Mouse (Mus musculus): Measurements from ENCODE around the gene St8sia6.
"Not testable (repeated sequence)": the region's sequence is repeated elsewhere in the genome, so short reads cannot be mapped to it uniquely, and the experiment has no call there.

St8sia6 gene

GRCm38 (mm10) chr2:13793969-13794363, at the start of gene St8sia6:
Gene St8sia6, minus strand, starts transcription at chr2:13794064.
- DNase-seq (ENCODE audit: low spot score), result no peak

DNA sequence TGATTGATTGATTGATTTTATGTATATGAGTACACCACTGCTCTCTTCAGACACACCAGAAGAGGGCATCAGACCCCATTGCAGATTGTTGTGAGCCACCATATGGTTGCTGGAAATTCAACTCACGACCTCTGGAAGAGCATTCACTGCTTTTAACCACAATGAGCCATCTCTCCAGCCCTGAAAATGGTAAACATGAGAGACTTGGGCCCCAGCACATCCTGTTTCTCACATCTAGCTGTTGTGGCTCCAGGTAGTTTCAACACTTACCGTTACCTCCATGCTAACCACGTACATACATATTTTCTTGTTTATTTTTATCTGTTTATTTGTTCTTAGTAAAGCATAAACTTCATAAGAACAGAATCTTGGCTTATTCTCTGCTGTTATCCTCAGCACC, 42.4 kb upstream of the St8sia6 start:
- DNase-seq (ENCODE audit: low spot score), result no peak

- no peak for DNase-seq (ENCODE audit: low spot score)
Measured at GRCm38 (mm10) chr2:13834989-13835388, 41.1 kb upstream of the St8sia6 start.

- DNase-seq (ENCODE audit: low spot score), result no peak
Measured at GRCm38 (mm10) chr2:13816645-13817044, 22.8 kb upstream of the St8sia6 start.

GRCm38 (mm10) chr2:13808593-13808992, 14.7 kb upstream of the St8sia6 start:
- no peak for DNase-seq (ENCODE audit: low spot score)

DNA sequence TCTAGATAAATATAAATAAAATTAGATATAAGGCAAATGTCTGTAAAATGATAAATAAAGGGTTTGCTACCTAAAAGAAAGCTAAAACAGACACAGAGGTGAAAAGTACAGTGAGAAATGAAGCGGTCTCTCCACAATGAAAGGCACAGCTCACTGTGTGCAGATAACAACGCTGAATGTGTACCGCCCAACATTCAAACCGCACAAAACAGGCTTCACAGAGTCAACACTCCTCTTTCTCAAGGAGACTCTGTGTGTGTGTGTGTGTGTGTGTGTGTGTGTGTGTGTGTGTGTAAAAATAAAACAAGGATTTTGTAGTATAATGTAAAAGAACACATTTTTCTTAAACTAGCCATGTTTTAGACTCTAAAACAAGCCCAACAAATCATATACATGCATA, 14.1 kb upstream of the St8sia6 start:
- no peak for DNase-seq (ENCODE audit: low spot score)

GRCm38 (mm10) chr2:13806120-13806519, 12.3 kb upstream of the St8sia6 start:
- DNase-seq (ENCODE audit: low spot score), result no peak

- DNase-seq (ENCODE audit: low spot score), result no peak
Measured at GRCm38 (mm10) chr2:13800639-13801038, 6.8 kb upstream of the St8sia6 start.

DNA sequence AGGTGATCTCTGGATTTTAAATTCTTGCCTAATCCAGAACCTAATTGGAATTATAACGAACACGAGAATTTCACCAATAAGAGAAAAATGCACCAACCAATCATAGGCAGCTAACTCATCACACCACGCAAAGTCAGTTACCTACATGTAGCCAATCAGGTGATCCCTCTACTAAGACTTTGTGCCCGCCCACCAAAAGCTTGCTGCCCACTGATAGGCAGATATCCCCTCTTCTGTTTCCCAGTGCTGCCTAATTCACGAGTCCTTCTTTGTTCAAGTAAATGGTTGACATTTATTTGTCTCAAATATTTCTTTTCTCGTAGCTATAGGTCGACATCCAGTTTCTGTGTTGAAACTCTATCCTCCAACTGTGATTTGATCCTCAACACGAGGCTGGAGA, 582 bp upstream of the St8sia6 start:
- no peak for DNase-seq (ENCODE audit: low spot score)

GRCm38 (mm10) chr2:13793054-13793968, 553 bp downstream of the St8sia6 start:
- peak; percentile 72 for DNase-seq (ENCODE audit: low spot score)

GRCm38 (mm10) chr2:13792256-13793005, 1.4 kb downstream of the St8sia6 start:
- no peak for DNase-seq (ENCODE audit: low spot score)

- DNase-seq (ENCODE audit: low spot score), result no peak
Measured at GRCm38 (mm10) chr2:13791598-13791997, 2.3 kb downstream of the St8sia6 start.

DNA sequence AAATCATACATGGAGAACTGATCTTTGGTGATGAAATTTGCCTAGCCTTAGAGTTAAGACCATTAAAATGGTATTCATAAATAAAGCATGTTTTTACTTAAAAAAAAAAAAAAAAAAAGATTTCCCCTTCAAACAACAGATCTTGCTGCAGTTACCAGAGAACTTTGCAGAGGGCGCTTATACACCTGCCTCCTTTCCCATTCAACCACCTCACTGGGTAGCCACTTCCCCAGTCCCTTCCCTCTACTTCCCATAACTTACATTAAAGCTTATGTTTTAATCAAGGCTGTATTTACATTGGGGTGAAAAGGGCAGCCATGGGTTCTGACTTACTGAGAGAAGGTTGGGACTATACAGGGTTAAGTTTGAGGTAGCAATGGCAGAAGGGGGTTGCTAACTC, 4.5 kb downstream of the St8sia6 start:
- no peak for DNase-seq (ENCODE audit: low spot score)

DNA sequence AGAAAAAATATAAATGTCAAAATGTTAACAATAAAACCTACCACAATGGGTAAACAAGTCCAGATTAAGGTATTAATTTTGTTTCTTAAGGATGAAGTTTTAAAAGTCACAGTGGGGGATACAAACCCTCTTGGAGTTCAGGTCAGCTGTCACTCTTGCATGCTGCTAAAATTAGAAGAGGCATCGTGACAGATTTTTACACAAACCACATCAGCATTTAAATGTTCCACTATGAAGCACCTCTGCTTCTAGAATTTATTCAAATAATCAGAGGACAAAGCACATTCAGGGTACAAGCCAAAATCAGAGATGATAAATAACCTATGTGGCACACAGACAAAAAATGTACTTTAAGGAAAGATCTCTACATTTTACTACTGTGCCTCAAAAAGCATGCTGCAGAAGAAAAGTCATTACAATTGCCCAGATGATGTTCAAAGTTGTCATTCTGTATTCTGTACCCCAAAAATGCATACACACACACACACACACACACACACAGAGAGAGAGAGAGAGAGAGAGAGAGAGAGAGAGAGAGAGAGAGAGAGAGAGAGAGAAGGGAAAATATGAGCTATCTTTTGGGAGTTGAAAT, 7.2 kb downstream of the St8sia6 start:
- no peak for DNase-seq (ENCODE audit: low spot score)

DNA sequence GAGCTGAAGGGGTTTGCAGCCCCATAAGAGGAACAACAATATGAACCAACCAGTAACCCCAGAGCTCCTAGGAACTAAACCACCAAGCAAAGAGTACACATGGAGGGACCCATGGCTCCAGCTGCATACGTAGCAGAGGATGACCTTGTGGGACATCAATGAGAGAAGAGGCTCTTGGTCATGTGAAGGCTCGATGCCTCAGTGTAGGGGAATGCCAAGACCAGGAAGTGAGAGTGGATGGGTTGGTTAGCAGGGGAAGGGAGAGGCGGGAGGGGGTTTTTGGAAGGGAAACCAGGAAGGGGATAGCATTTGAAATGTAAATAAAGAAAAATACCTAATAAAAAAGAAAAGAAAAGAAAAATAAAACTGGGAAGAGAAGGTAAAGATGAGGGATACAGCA, 7.9 kb downstream of the St8sia6 start:
- not testable (repeated sequence) for DNase-seq (ENCODE audit: low spot score)

DNA sequence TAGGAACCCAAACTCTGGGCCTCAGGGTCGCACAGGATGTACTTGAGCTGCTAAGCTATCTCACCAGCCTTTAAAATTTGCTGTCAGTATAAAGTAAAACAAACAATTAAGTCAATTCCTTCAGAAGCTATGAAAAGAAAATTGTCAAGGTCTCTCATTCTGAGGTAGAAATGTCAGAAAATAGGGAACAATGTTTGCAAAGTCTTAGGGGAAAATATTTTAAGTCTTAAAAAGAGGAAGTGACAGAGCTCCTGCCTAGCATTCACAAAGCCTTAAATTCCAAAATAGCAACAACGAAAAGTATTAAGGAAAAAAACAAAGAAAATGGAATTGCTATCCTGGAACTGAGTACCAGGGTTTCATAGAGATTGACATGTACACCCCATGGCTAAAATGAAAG, 8.6 kb downstream of the St8sia6 start:
- no peak for DNase-seq (ENCODE audit: low spot score)

DNA sequence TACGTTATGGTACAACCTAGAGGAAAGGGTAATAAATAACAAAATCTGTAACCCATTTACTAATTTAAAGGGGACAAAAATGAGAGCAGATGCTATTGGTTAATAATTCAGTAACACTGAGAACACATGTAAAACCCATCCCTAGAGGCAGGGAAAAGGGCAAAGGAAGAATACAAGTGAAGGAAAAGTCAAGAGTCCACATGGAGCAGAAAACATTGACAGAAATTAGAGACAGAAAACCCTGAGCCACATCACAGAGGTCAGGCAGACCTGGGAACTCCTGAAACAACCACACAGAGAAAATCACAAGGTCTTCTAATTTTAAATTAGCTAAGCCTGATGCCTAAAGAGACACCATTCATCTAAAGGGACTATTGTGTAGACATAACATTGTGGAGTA, 9.4 kb downstream of the St8sia6 start:
- DNase-seq (ENCODE audit: low spot score), result no peak

- DNase-seq (ENCODE audit: low spot score), result no peak
Measured at GRCm38 (mm10) chr2:13777032-13777431, 16.8 kb downstream of the St8sia6 start.

GRCm38 (mm10) chr2:13776453-13776852, 17.4 kb downstream of the St8sia6 start:
- no peak for DNase-seq (ENCODE audit: low spot score)

- no peak for DNase-seq (ENCODE audit: low spot score)
Measured at GRCm38 (mm10) chr2:13775056-13775455, 18.8 kb downstream of the St8sia6 start.

DNA sequence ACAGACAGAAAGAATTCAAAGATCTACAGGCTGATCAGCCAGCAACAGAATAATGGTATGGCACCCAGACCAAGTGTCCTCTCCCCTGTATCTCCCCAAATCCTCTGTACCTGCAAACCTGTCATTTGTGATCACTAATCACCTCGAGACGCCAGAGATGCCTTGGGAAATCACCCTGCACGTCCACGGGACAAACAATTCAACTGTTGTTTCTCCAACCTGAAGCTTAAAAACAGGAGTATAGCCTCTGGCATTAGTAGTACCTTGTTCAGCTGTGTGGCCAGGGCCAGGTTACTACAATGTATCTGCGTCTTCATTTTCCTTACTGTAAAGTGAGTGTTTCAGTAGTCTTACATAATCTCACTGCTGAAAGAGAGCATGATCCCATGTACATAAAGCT, 25.3 kb downstream of the St8sia6 start:
- no peak for DNase-seq (ENCODE audit: low spot score)

- DNase-seq (ENCODE audit: low spot score), result no peak
Measured at GRCm38 (mm10) chr2:13767532-13768411, 26.1 kb downstream of the St8sia6 start.
